Mouse (Mus musculus) adrenal gland, postnatal 14 days (tissue): ENCODE results near the gene Ryk. TPM values are rescaled to one million over a fixed set of nuclear protein-coding genes. Genes with fewer than 3 reads are reported as not detected.

Source experiments
- DNase-seq: peaks from one replicate; pipeline ENCODE4 v3.0.0; 2021; ENCODE audit warnings: mixed read lengths
- long read RNA-seq, 2 experiments: library from polyadenylated mRNA; stranded (forward); transcript quantifications; one replicate each; pipeline ENCODE4 v2.0.0; 2021
- total RNA-seq: library from RNA; stranded (reverse); gene quantifications from 2 replicates; pipeline ENCODE4 v1.2.3, GENCODE M21; 2021

Gene Ryk
- 54.6 and 56.0 TPM in 2 replicates for total RNA-seq
- long read RNA-seq, experiment 1, transcript Ryk-201 (15 exons, 2,852 nt), result minor isoform, 26 of 85 reads
- long read RNA-seq, experiment 1, transcript Ryk-203 (15 exons, 2,505 nt), result major isoform, 46 of 85 reads
- long read RNA-seq, experiment 1, partial matches to known transcripts, result 6 of 85 reads
- long read RNA-seq, experiment 1, other reads (novel, unspliced or antisense), result 7 of 85 reads
- long read RNA-seq, experiment 2, transcript Ryk-201 (15 exons, 2,852 nt), result minor isoform, 28 of 72 reads
- long read RNA-seq, experiment 2, transcript Ryk-203 (15 exons, 2,505 nt), result major isoform, 37 of 72 reads
- long read RNA-seq, experiment 2, partial matches to known transcripts, result 2 of 72 reads
- long read RNA-seq, experiment 2, other reads (novel, unspliced or antisense), result 5 of 72 reads

- DNase-seq, result peak; percentile 87
Observed at GRCm38 (mm10) chr9:102834742-102835591, at the start of gene Ryk. Gene Ryk (plus strand): TSS chr9:102834917.

DNA sequence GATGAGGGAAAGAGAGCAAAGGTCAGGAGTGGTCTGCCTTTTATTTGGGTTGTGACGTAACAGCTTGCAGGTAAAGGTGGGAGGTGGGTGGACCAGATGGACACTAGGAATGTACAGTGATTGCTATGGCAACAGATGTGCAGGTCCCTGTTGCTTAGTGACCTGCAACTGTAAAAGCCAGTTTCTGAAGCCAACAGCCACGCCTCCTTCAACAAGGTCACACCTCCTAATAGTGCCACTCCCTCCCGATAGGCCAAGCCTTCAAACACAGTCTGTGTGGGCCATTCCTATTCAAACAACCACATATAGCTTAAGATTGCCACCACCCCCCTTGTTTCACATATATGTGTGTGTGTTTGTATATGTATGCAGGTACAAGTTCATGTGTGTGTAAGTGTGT, 45.2 kb upstream of the Ryk start:
- DNase-seq, result no peak

- DNase-seq, result no peak
Observed at GRCm38 (mm10) chr9:102791845-102792244, 42.9 kb upstream of the Ryk start.

DNA sequence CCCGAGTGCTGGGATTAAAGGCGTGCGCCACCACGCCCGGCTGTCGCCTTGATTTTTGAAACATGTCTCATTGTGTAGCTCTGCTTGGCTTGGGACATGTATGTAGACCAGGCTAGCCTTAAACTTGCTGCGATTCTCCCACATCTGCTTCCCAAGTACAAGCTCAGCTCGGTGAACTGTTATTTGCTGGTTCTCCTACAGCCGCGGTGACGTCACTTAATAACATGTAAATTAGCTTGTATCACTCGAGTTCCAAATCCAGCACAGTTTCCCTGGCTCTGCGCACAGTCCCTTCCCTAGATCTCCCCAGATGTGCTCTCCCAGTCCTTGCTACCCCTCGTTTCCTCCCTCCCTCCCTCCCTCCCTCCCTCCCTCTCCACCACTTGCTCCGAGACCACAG, 41.9 kb upstream of the Ryk start:
- DNase-seq, result no peak

DNA sequence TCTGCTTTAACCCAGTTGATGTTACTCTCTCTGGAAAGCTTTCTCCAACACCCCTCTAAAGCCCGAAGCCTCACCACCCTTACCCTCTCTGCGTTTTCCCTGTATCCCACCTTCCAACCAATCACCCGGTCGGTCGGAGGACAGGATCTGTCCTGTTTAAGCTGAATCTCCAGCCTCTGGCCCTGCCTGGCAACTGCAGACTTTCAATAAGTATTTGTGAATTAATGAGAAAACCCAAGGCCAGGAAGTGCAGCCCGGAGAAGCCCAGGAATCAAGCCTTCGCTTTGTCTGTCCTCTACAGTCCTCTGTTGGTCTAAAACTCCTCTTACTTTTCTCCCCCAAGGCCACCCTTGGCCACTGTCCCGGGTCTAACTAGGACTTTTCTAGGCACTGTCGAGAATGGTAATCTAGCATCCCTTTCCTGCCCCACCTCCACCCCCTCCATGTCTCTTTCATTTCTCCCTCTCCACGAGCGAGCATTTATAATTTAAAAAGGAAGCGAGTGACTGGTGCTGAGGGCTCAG, 41.4 kb upstream of the Ryk start:
- DNase-seq, result peak; percentile 65

- DNase-seq, result peak; percentile 37
Observed at GRCm38 (mm10) chr9:102798406-102798805, 36.3 kb upstream of the Ryk start.

GRCm38 (mm10) chr9:102806056-102806573, 28.6 kb upstream of the Ryk start:
- no peak for DNase-seq

- no peak for DNase-seq
Observed at GRCm38 (mm10) chr9:102811192-102811591, 23.5 kb upstream of the Ryk start.

GRCm38 (mm10) chr9:102818228-102818627, 16.5 kb upstream of the Ryk start:
- no peak for DNase-seq

DNA sequence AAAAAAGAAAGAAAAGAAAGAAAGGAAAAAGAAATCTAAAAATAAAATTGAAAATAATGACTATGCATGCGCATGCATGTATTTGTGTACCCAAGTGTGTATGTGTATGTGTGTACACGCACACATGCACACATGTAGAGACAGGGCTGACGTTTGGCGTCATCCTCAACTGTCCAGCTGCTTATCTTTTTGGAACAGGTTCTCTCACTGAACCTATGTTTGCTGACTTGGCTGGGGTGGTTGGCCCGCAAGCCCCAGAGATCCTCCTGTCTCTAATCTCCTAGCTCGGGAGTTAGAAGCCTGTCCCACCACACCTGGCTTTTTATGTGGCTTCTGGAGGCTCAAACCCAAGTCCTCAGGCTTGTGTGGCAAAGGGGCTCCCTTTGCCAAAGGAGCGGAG, 6.1 kb upstream of the Ryk start:
- DNase-seq, result no peak

DNA sequence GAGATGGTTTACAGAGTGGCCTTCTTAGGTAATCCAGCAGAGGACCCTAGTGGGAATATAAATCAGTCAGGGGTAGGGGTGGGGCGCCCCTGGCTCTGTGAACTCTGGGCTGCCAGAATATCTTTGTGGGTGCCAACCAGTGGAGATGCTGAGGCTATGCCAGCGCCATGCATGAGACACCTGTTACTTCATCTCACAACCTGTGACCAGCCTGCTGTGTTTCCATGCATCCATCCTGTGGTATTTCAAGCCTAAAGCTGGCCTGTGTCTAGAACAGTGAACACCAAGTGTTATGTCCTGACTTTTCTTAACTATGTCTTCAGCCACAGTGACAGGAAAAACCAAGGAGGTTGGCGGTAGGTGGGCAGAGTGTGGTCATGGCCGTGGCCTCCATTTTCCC, 3.2 kb upstream of the Ryk start:
- no peak for DNase-seq

- DNase-seq, result no peak
Observed at GRCm38 (mm10) chr9:102834414-102834741, 339 bp upstream of the Ryk start.

DNA sequence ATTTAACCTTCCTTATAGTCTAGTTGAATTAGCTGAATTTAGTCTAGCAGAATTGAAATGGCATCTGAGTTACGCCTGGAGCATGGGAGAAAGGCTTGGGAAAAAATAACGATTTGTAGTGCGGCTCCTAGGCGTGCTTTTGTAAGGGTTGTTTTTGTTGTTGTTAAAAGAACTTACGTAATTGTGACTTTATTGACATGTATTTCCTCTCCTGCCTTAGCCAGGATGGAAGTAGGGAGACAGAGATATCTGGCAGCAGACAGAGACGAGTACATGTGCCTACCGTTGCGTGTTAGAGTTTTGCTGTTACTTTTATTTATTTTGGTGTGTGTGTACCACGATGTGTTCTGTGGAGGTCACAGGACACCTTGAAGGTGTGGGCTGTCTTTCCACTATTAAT, 1.6 kb downstream of the Ryk start:
- DNase-seq, result no peak

GRCm38 (mm10) chr9:102840792-102841778, 6.4 kb downstream of the Ryk start:
- peak; percentile 66 for DNase-seq

DNA sequence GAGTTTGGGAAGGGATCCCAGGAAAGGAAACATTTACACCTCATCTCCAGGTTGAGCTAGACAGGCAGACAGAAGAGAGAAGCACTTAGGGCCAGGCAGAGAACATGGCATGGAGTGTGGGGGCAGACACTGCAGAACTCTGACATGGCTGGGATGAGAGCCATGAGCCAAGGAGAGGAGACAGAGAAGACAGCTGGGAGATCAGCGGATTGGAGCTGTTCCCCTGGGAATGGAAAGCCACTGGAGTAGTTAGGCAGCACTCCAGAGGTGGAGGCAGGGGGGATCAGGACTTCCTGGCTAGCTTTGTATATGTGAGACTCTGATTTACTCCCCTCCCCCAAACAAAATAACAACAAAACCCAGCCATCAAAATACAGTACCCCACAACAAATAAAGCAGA, 7.1 kb downstream of the Ryk start:
- no peak for DNase-seq

GRCm38 (mm10) chr9:102842498-102842897, 7.8 kb downstream of the Ryk start:
- no peak for DNase-seq

DNA sequence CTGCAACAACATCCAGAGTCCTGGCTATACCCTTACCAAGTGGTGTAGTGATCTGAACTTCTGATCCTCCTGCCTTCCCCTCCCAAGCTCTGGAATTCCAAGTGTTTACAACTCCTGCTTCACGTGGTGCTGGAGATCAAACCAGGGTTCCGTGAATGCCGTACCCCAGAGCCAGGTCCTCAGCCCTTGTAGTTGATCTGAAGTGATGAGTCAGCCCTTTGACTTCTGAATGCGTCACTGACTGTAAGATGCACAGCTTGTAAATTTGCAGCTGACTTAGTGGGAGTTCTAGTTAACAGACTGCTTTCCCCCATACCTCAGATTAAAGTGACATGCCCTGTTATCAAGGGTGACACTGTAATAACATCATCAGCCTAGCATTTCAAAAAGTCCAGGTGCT, 8.9 kb downstream of the Ryk start:
- DNase-seq, result peak; percentile 29

DNA sequence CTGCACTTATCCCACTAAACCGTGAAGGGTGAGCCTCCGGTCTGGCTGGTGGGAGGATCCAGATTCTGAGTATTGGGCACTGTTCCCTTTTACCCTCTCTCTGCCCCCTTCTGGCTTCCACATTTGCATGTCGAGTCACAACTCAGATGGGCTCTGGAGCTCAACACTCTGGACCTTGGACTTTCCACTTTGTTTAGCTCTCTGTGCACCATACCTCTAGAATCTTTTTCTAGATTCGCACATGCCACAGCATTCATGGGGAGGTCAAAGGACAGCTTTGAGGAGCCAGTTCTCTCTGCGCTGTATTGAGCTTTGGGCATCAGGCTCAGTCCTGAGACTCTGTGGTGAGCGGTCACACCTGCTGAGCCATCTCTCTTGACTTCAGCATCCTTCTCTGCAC, 11.1 kb downstream of the Ryk start:
- no peak for DNase-seq

DNA sequence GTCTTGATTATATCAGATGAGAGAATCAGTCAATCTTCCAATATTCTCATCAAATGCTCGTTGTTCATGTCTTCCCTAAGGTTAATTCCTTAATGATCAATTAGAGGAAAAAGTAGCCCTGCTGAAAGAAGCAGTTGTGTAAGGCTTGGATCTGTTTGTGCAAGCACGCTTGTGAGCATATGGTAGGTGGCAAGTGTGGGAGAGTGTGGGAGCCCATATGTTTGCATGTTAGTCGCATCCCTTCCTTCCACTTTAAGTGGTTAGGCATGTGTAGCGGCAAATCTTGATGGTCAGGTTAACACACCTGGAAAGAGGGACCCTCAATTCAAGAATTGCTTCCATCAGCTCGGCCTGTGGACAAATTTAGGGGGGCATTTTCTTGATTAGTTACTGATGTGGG, 11.6 kb downstream of the Ryk start:
- no peak for DNase-seq

GRCm38 (mm10) chr9:102852076-102853022, 17.6 kb downstream of the Ryk start:
- no peak for DNase-seq

- no peak for DNase-seq
Observed at GRCm38 (mm10) chr9:102857856-102858255, 23.1 kb downstream of the Ryk start.
